Mouse (Mus musculus) layer of hippocampus, adult 9-10 months (tissue): ENCODE results near the gene Timm29.

Experiments used
- DNase-seq: peaks from one replicate; pipeline ENCODE4 v3.0.0; 2022; ENCODE audit warnings: low spot score

The Timm29 gene

GRCm38 (mm10) chr9:21616232-21616781, 23.8 kb downstream of the Timm29 start:
- DNase-seq = peak; percentile 56

GRCm38 (mm10) chr9:21617066-21617465, 24.5 kb downstream of the Timm29 start:
- no peak for DNase-seq

GRCm38 (mm10) chr9:21620229-21620628, 27.7 kb downstream of the Timm29 start:
- no peak for DNase-seq

GRCm38 (mm10) chr9:21622676-21623075, 30.2 kb downstream of the Timm29 start:
- no peak for DNase-seq

GRCm38 (mm10) chr9:21625342-21626339, 33.1 kb downstream of the Timm29 start:
- no peak for DNase-seq

GRCm38 (mm10) chr9:21626571-21626970, 34.0 kb downstream of the Timm29 start:
- DNase-seq = no peak

GRCm38 (mm10) chr9:21627145-21627795, 34.7 kb downstream of the Timm29 start:
- DNase-seq = no peak

- peak; percentile 52 for DNase-seq
Measured at GRCm38 (mm10) chr9:21630673-21631072, 38.2 kb downstream of the Timm29 start.

GRCm38 (mm10) chr9:21633106-21633505, 40.6 kb downstream of the Timm29 start:
- DNase-seq = no peak

- DNase-seq = no peak
Measured at GRCm38 (mm10) chr9:21635639-21636038, 43.1 kb downstream of the Timm29 start.

GRCm38 (mm10) chr9:21639031-21639430, 46.5 kb downstream of the Timm29 start:
- DNase-seq = no peak
